10 mouse cellular contexts compared by ENCODE assay signal in genomic region chr10:70996051-70996450, GRCm38 (mm10).
"Had no signal": no experiment of that assay in that cellular context is flagged by ENCODE, and none has a peak within 500 bp of the region (broad histone marks: within the 10 kb centered on the region; RNA-seq: fewer than 3 reads in every experiment).

No protein-coding gene starts in this region.

- DNase-seq: kidney, postnatal 10 days; kidney, postnatal 36 days; layer of hippocampus, postnatal 36 days; liver, postnatal 0 days; lung, embryonic 14.5 days; thymus, adult 18-20 months; thymus, postnatal 36 days had no signal

- ATAC-seq: liver, postnatal 0 days; lung, postnatal 0 days; midbrain, embryonic 13.5 days; midbrain, embryonic 16.5 days had no signal
